Mouse (Mus musculus): ENCODE measurements around the gene Pitpnc1. TPM values are rescaled to one million over a fixed set of nuclear protein-coding genes. Genes with fewer than 3 reads are reported as not detected.

Pitpnc1 gene
- polyA plus RNA-seq, 1 experiment from 2014 or later: 16.2 TPM

DNA sequence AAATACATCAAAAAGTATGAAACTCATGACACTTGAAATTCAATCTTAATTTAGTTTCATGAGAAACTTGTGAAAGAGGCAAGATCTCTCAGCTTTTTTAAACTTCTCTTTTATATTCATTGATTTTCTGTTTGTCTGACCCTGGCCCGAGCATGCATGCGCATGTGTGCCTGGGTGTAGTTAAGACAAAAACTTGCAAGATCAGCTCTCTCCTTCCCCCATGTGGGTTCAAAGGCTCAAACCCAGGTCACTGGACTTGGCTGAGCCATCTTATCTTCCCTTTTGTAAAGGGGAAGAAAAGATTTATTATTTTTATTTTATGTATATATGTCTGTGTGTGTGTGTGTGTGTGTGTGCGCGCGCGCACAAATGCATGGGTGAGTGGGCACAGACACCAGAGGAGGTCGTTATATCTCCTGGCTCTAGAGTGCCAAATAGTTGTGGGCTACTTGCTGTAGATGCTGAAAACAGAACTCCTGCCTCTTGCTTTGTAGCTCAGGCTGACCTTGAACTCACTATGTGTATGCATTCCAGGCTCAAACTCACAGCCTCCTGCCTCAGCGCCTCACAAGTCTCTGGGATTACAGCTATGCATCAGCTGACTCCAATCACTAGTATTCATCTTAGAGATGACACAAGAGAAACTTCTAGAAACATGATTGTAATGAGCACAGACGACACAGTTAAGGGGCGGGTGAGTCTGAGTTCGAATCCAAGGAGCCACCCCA is 64.7 kb downstream of the Pitpnc1 start:
- Histone ChIP-seq H3K4me1 (ENCODE audit: insufficient read depth) (peaks cover 16% of the 10 kb centered on the region), H3K9me3 (ENCODE audit: low read depth, low read length) (no peaks in the 10 kb centered on the region), H3K27ac (ENCODE audit: low read depth) (no peak overlapping the region), H3K36me3 (ENCODE audit: insufficient read depth) (no peaks in the 10 kb centered on the region), H3K27me3 (ENCODE audit: insufficient read depth, low read length) (no peaks in the 10 kb centered on the region), H3K4me3 (ENCODE audit: low read depth, low read length) (no peak overlapping the region), H3K9ac (no peak overlapping the region), H3K4me2 (no peak overlapping the region)
- DNase-seq: no peak
- ATAC-seq (ENCODE audit: insufficient read depth): no peak
- no peak for TF ChIP-seq CTCF (IDR thresholded peaks at IDR 0.05; ENCODE audit: low read depth)
- 94% methylated on average over 11 of the region's 11 CpGs for WGBS

DNA sequence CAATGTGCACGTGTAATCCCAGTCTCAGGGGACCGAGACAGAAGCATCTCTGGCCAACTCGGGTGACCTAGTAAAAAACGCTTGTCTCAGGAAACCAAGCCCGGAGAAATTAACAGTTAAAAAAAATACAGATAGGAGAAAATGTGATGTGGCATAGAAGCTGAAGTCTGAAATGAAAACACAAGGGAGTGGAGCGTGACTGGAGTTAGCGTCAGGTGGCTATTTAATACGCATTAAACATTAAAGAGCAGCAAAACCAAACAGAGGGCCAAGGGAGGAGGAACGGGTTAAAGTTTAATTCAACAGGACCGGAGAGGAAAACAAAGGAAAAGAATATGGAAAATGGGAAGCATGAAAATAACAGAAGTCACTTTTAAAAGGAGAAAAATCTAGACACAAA is 67.2 kb downstream of the Pitpnc1 start:
- H3K27ac ChIP-seq (ENCODE audit: low read depth): no peak overlapping the region
- DNase-seq (no peak), ATAC-seq (ENCODE audit: insufficient read depth) (no peak)
- no peak overlapping the region for H3K4me2 ChIP-seq
- no peak overlapping the region for H3K4me3 ChIP-seq (ENCODE audit: low read depth, low read length)
- 55% methylated on average over 10 of the region's 10 CpGs for WGBS
- no peak for TF ChIP-seq CTCF (IDR thresholded peaks at IDR 0.05; ENCODE audit: low read depth)
- no peaks in the 10 kb centered on the region for H3K27me3 ChIP-seq (ENCODE audit: insufficient read depth, low read length)
- H3K4me1 ChIP-seq (ENCODE audit: insufficient read depth): no peaks in the 10 kb centered on the region
- H3K9ac ChIP-seq: no peak overlapping the region
- H3K9me3 ChIP-seq (ENCODE audit: low read depth, low read length): no peaks in the 10 kb centered on the region
- H3K36me3 ChIP-seq (ENCODE audit: insufficient read depth): no peaks in the 10 kb centered on the region

DNA sequence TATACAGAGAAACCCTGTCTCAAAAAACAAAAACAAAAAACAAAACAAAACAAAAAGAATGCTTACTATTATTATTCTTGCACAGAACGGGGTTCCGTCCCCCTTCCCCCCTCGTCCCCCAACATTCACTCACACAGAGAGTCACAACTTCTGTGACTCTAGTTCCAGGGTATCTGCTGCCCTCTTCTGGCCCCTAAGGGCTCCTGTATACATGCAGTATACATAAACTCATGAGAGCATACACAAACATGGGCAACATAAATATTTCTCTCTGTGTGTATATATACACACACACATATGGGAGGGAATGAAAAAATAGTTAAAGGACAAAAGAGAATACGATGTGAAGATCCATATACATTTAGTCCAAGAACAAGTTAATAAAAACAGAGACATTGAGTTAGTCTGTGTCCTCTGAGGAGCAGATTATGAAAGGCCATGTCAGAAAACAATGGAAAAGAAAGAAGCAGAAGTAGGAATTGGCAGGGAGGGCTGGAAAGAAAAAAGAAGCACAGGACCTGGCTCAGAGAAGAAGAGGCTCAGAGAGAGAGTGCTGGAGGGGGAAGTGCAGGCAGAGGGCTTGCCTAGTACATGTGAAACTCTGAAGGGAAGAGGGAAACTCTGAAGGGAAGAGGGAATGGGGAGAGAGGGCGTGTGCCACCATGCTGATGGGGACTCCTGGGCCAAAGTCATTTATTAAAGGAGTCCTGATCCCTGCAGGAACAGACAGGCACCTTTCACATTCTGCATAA is 68.5 kb downstream of the Pitpnc1 start:
- H3K27ac ChIP-seq (ENCODE audit: low read depth): no peak overlapping the region
- H3K36me3 ChIP-seq (ENCODE audit: insufficient read depth): no peaks in the 10 kb centered on the region
- 91% methylated on average over 5 of the region's 5 CpGs for WGBS
- no peaks in the 10 kb centered on the region for H3K9me3 ChIP-seq (ENCODE audit: low read depth, low read length)
- no peaks in the 10 kb centered on the region for H3K4me1 ChIP-seq (ENCODE audit: insufficient read depth)
- peak; percentile 18; the same call in 1 of the 2 replicates for TF ChIP-seq CTCF (IDR thresholded peaks at IDR 0.05; ENCODE audit: low read depth)
- no peaks in the 10 kb centered on the region for H3K27me3 ChIP-seq (ENCODE audit: insufficient read depth, low read length)
- no peak overlapping the region for H3K4me3 ChIP-seq (ENCODE audit: low read depth, low read length)
- H3K4me2 ChIP-seq: no peak overlapping the region
- no peak for DNase-seq
- no peak overlapping the region for H3K9ac ChIP-seq
- ATAC-seq (ENCODE audit: insufficient read depth): no peak

DNA sequence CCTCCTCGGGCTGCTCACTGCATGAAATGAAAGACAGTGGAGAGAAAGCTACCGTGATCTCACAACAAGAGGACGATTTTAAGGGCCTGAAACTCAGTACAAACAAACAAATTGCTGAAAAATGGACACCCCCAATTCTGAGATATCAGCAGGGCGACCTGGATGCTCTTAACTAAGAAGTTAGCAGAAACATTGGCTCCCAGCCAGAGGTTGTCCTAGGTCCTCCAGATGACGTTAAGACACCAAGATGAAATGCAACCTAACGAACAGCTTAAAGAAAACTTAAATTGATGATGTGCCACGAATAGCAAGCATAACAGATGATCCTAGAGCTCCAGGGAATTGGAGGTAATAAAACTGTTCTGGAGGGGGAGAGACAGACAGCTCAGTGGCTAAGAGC is 69.7 kb downstream of the Pitpnc1 start:
- Histone ChIP-seq H3K4me3 (ENCODE audit: low read depth, low read length) (no peak overlapping the region), H3K9ac (no peak overlapping the region), H3K27me3 (ENCODE audit: insufficient read depth, low read length) (no peaks in the 10 kb centered on the region), H3K9me3 (ENCODE audit: low read depth, low read length) (no peaks in the 10 kb centered on the region), H3K27ac (ENCODE audit: low read depth) (no peak overlapping the region), H3K4me1 (ENCODE audit: insufficient read depth) (no peaks in the 10 kb centered on the region), H3K36me3 (ENCODE audit: insufficient read depth) (no peaks in the 10 kb centered on the region), H3K4me2 (no peak overlapping the region)
- no peak for TF ChIP-seq CTCF (IDR thresholded peaks at IDR 0.05; ENCODE audit: low read depth)
- 50% methylated on average over 7 of the region's 7 CpGs for WGBS
- ATAC-seq (ENCODE audit: insufficient read depth) (no peak), DNase-seq (no peak)

DNA sequence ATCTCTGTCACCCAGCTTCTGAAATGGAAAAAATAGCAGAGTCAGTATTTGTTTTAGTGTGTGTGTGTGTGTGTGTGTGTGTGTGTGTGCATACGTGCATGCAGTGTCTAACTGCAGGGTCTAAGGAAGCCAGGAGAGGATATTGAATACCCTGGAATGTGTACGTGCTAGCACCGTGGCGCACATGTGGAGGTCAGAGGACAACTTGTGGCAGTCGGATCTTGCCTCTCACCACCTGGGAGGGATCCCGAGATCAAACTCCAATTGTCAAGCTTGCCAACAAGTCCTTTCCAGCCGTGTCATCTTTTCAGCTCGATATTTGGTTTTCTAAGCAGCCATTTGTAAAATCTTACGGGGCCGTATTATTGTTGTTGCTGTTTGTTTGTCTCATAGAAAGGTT is 70.5 kb downstream of the Pitpnc1 start:
- Histone ChIP-seq H3K27me3 (ENCODE audit: insufficient read depth, low read length) (no peaks in the 10 kb centered on the region), H3K4me3 (ENCODE audit: low read depth, low read length) (no peak overlapping the region), H3K27ac (ENCODE audit: low read depth) (no peak overlapping the region), H3K9ac (no peak overlapping the region), H3K4me2 (no peak overlapping the region), H3K36me3 (ENCODE audit: insufficient read depth) (no peaks in the 10 kb centered on the region), H3K4me1 (ENCODE audit: insufficient read depth) (no peaks in the 10 kb centered on the region), H3K9me3 (ENCODE audit: low read depth, low read length) (no peaks in the 10 kb centered on the region)
- no peak for TF ChIP-seq CTCF (IDR thresholded peaks at IDR 0.05; ENCODE audit: low read depth)
- DNase-seq (no peak), ATAC-seq (ENCODE audit: insufficient read depth) (no peak)
- WGBS: 52% methylated on average over 10 of the region's 10 CpGs

DNA sequence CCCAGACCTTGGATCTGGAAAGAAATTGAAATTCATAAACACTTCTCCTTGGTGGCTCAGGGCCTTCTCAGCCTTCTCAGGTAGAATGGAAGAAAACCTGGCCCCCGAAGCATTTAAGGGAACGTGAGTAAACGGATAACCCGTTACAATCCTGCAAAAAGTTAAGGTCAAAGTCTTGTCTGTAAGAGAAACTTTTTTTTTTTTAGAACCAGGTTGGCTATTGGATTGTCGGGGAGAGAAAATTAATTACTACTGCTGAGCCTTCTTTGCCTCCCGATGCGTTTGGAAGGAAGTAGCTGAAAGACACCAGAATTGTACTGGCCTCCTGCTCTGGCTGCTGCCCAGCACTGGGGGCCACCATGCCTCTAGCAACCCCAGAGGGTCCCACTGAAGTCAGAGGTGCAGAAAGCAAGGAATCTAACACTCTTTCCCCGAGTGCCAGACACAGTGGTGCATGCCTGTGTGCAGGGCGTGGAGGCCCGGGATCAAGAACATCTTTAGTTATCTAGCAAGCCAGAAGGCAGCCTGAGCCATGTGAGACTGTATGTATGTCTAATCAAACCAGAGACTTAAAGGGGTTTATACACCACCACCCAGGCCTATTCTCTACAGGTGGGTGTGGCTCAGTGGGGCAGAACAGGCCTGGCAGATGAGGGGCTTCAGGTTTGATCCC is 73.0 kb downstream of the Pitpnc1 start:
- Histone ChIP-seq H3K36me3 (ENCODE audit: insufficient read depth) (no peaks in the 10 kb centered on the region), H3K4me2 (no peak overlapping the region), H3K27ac (ENCODE audit: low read depth) (no peak overlapping the region), H3K4me3 (ENCODE audit: low read depth, low read length) (no peak overlapping the region), H3K9me3 (ENCODE audit: low read depth, low read length) (no peaks in the 10 kb centered on the region), H3K27me3 (ENCODE audit: insufficient read depth, low read length) (no peaks in the 10 kb centered on the region), H3K9ac (no peak overlapping the region), H3K4me1 (ENCODE audit: insufficient read depth) (no peaks in the 10 kb centered on the region)
- no peak for ATAC-seq (ENCODE audit: insufficient read depth)
- 66% methylated on average over 10 of the region's 10 CpGs for WGBS
- DNase-seq: no peak
- TF ChIP-seq CTCF (IDR thresholded peaks at IDR 0.05; ENCODE audit: low read depth): no peak

DNA sequence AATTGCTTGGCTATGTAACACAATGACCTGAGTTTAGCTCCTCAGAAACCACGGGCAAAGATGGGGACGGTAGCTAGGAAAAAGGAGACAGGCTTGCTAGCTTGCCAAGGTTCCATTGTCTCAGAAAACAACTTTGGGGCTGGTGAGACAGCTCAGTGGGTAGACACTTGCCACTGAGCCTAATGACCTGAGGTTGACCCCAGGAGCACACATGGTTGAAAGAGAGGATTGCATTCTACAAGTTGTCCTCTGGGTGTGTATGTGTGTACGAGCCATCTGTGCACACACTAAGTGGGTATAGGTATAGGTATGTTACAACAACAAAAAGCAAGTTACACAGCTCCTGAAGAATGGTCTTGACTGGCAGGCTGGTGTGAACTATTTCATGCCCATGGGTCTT is 76.3 kb downstream of the Pitpnc1 start:
- H3K9ac ChIP-seq: no peak overlapping the region
- no peak for DNase-seq
- no peaks in the 10 kb centered on the region for H3K9me3 ChIP-seq (ENCODE audit: low read depth, low read length)
- H3K27ac ChIP-seq (ENCODE audit: low read depth): no peak overlapping the region
- H3K36me3 ChIP-seq (ENCODE audit: insufficient read depth): no peaks in the 10 kb centered on the region
- TF ChIP-seq CTCF (IDR thresholded peaks at IDR 0.05; ENCODE audit: low read depth): no peak
- no peak overlapping the region for H3K4me2 ChIP-seq
- no peak for ATAC-seq (ENCODE audit: insufficient read depth)
- no peaks in the 10 kb centered on the region for H3K4me1 ChIP-seq (ENCODE audit: insufficient read depth)
- WGBS: 85% methylated on average over 3 of the region's 3 CpGs
- no peaks in the 10 kb centered on the region for H3K27me3 ChIP-seq (ENCODE audit: insufficient read depth, low read length)
- no peak overlapping the region for H3K4me3 ChIP-seq (ENCODE audit: low read depth, low read length)

Measured in lung, embryonic 14.5 days (tissue).